Comparison of ENCODE assay signal across 7 mouse cellular contexts in the genomic region with DNA sequence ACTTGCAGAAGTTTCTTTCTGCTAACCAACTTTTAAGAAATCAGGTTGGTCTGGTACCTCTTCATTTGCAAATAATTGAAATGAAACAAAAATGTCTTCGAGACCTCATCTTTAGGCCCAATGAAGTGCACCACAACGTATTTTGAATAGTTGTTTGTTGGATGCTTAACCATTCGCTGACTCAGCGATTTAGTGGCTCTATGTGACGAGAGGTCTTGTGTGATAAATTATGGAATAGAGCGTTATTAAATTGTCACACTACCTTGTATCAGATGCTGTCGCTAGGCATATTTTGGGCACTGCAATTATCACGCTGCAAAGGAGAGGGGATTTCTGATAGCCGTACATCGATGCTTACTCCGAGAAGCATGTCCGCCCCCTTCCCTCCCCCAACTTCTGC.
A peak's percentile ranks its signal among the peaks of the same experiment; 100 is the strongest.
DNase-seq lines count a peak whose midpoint lies in the region; ATAC-seq lines count a peak whose summit lies in the region.

No protein-coding gene starts in this region.

- no peak for ATAC-seq in liver, embryonic 11.5 days (replicated peaks; ENCODE audit: low FRiP score)
- ATAC-seq in limb, embryonic 13.5 days (ENCODE audit: low FRiP score, low read depth), result no peak
- ATAC-seq in stomach, embryonic 15.5 days (ENCODE audit: insufficient read depth, low FRiP score, low read depth), result no peak
- no peak for ATAC-seq in cerebellum, adult (ENCODE audit: insufficient number of reproducible peaks, low FRiP score, low TSS enrichment)

- H3K9me3 ChIP-seq in liver, embryonic 11.5 days (ENCODE audit: control insufficient read depth, low read length), result no peaks in the 10 kb centered on the region
- H3K9me3 ChIP-seq in forebrain, embryonic 10.5 days, result no peaks in the 10 kb centered on the region
- H3K9me3 ChIP-seq in limb, embryonic 13.5 days, result no peaks in the 10 kb centered on the region
- no peaks in the 10 kb centered on the region for H3K9me3 ChIP-seq in stomach, embryonic 15.5 days

- H3K9ac ChIP-seq in liver, embryonic 11.5 days (ENCODE audit: low read depth, low read length), result no peak overlapping the region
- H3K9ac ChIP-seq in limb, embryonic 13.5 days, result no peak overlapping the region
- H3K9ac ChIP-seq in stomach, embryonic 15.5 days, result no peak overlapping the region

- 19% methylated on average over 12 of the region's 12 CpGs for WGBS in liver, embryonic 11.5 days
- 24% methylated on average over 12 of the region's 12 CpGs for WGBS in forebrain, embryonic 10.5 days
- WGBS in limb, embryonic 13.5 days, result 30% methylated on average over 12 of the region's 12 CpGs
- 19% methylated on average over 12 of the region's 12 CpGs for WGBS in stomach, embryonic 15.5 days

- DNase-seq in liver, embryonic 11.5 days (ENCODE audit: low spot score), result no peak
- no peak for DNase-seq in liver
- DNase-seq in forebrain, embryonic 10.5 days (ENCODE audit: extremely low spot score, low spot score), result peak; percentile 16
- no peak for DNase-seq in left cerebral cortex, postnatal 4 days

- H3K4me1 ChIP-seq in liver, embryonic 11.5 days (replicated peaks; ENCODE audit: control insufficient read depth, insufficient read depth, low read length), result no peaks in the 10 kb centered on the region
- H3K4me1 ChIP-seq in forebrain, embryonic 10.5 days, result peaks cover 25% of the 10 kb centered on the region
- H3K4me1 ChIP-seq in limb, embryonic 13.5 days, result peaks cover 23% of the 10 kb centered on the region
- peaks cover 4% of the 10 kb centered on the region; the same call in 1 of the 2 replicates for H3K4me1 ChIP-seq in stomach, embryonic 15.5 days

- H3K4me3 ChIP-seq in liver, embryonic 11.5 days (ENCODE audit: low read depth, low read length), result peak overlapping the region; percentile 45
- H3K4me3 ChIP-seq in forebrain, embryonic 10.5 days, result peak overlapping the region; percentile 56
- H3K4me3 ChIP-seq in limb, embryonic 13.5 days, result peak overlapping the region; percentile 38
- peak overlapping the region; percentile 29 for H3K4me3 ChIP-seq in stomach, embryonic 15.5 days (replicated peaks)

- H3K4me2 ChIP-seq in liver, embryonic 11.5 days, result peak overlapping the region; percentile 68
- peak overlapping the region; percentile 62 for H3K4me2 ChIP-seq in limb, embryonic 13.5 days (replicated peaks)
- peak overlapping the region; percentile 56 for H3K4me2 ChIP-seq in stomach, embryonic 15.5 days

- no peaks in the 10 kb centered on the region for H3K27me3 ChIP-seq in liver, embryonic 11.5 days (replicated peaks; ENCODE audit: control insufficient read depth, insufficient read depth, low read length)
- H3K27me3 ChIP-seq in forebrain, embryonic 10.5 days (ENCODE audit: poor library complexity, severe bottlenecking), result no peaks in the 10 kb centered on the region
- peaks cover 10% of the 10 kb centered on the region; the same call in 1 of the 2 replicates for H3K27me3 ChIP-seq in limb, embryonic 13.5 days
- H3K27me3 ChIP-seq in stomach, embryonic 15.5 days (replicated peaks), result no peaks in the 10 kb centered on the region

- intact Hi-C loops in left cerebral cortex, postnatal 4 days (cut with DNase I), result no loop called here

- no peaks in the 10 kb centered on the region for H3K36me3 ChIP-seq in liver, embryonic 11.5 days (ENCODE audit: control insufficient read depth, insufficient read depth, low read length)
- no peaks in the 10 kb centered on the region for H3K36me3 ChIP-seq in forebrain, embryonic 10.5 days (replicated peaks)
- no peaks in the 10 kb centered on the region for H3K36me3 ChIP-seq in limb, embryonic 13.5 days
- no peaks in the 10 kb centered on the region for H3K36me3 ChIP-seq in stomach, embryonic 15.5 days

- H3K27ac ChIP-seq in liver, embryonic 11.5 days (ENCODE audit: low read depth, low read length), result no peak overlapping the region
- no peak overlapping the region for H3K27ac ChIP-seq in forebrain, embryonic 10.5 days
- no peak overlapping the region for H3K27ac ChIP-seq in limb, embryonic 13.5 days
- H3K27ac ChIP-seq in stomach, embryonic 15.5 days, result no peak overlapping the region
